In the genomic region with DNA sequence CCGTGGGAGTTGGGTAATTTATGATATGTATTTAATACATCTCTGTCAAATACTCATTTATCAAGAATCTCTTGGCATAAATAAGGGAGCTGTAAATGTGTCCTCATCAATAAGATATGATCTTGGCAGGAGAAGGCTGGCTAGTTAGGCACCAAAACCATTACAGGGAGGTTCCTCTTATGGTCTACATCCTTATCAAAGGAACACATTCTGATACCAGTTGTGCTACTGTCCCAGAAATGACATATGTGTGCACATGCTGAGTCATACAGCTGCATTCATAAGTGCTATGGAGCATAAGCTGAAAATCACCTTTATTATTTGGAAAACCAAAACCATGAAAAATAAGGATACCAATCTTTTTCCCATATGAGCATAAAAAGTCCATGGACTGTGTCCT, we compare ENCODE assay signal across 40 mouse cellular contexts. TPM values are rescaled to one million over a fixed set of nuclear protein-coding genes. Genes with fewer than 3 reads are reported as not detected.
"Had no signal": no experiment of that assay in that cellular context is flagged by ENCODE, and none has a peak within 500 bp of the region (broad histone marks: within the 10 kb centered on the region; RNA-seq: fewer than 3 reads in every experiment).

No protein-coding gene starts in this region.

- H3K4me2 ChIP-seq: embryonic facial prominence, embryonic 12.5 days; embryonic facial prominence, embryonic 13.5 days; embryonic facial prominence, embryonic 15.5 days; forebrain, embryonic 12.5 days; forebrain, embryonic 13.5 days; forebrain, embryonic 15.5 days had no signal

- H3K9ac ChIP-seq: embryonic facial prominence, embryonic 12.5 days; embryonic facial prominence, embryonic 13.5 days; embryonic facial prominence, embryonic 15.5 days; forebrain, embryonic 12.5 days; forebrain, embryonic 13.5 days; forebrain, embryonic 15.5 days; forebrain, postnatal 0 days had no signal

- H3K9me3 ChIP-seq: embryonic facial prominence, embryonic 10.5 days; embryonic facial prominence, embryonic 12.5 days; embryonic facial prominence, embryonic 13.5 days; embryonic facial prominence, embryonic 15.5 days; forebrain, embryonic 10.5 days; forebrain, embryonic 12.5 days; forebrain, embryonic 13.5 days; forebrain, embryonic 15.5 days had no signal

- DNase-seq: cerebellum, adult 8-10 months; cerebellum, adult 9-10 months; cerebellum, adult 9-11 months; cerebellum, postnatal 10 days; cerebellum, postnatal 14 days; cerebellum, postnatal 25 days; cerebellum, postnatal 36 days; embryo, embryonic 11 days; forebrain, postnatal 0 days; gastrocnemius, adult 2 months; gastrocnemius, postnatal 10 days; gastrocnemius, postnatal 14 days; gastrocnemius, postnatal 25 days; gastrocnemius, postnatal 36 days; heart, adult 11 months; heart, adult 18-20 months; heart, adult 2 months had no signal

- H3K27ac ChIP-seq: embryonic facial prominence, embryonic 10.5 days; embryonic facial prominence, embryonic 12.5 days; embryonic facial prominence, embryonic 13.5 days; embryonic facial prominence, embryonic 15.5 days; forebrain, embryonic 10.5 days; forebrain, embryonic 12.5 days; forebrain, embryonic 13.5 days; forebrain, embryonic 15.5 days; gastrocnemius, adult 2 months; heart, adult 2 months had no signal

- H3K4me3 ChIP-seq: embryonic facial prominence, embryonic 10.5 days; embryonic facial prominence, embryonic 12.5 days; embryonic facial prominence, embryonic 13.5 days; embryonic facial prominence, embryonic 15.5 days; erythroblast, embryonic 14.5 days; forebrain, embryonic 10.5 days; forebrain, embryonic 12.5 days; forebrain, embryonic 13.5 days; forebrain, embryonic 15.5 days; gastrocnemius, adult 2 months; heart, adult 2 months had no signal

- ATAC-seq: forebrain, embryonic 13.5 days; forebrain, embryonic 14.5 days; forebrain, embryonic 15.5 days; forebrain, embryonic 16.5 days; forebrain, postnatal 0 days had no signal

- H3K36me3 ChIP-seq: embryonic facial prominence, embryonic 10.5 days; embryonic facial prominence, embryonic 12.5 days; embryonic facial prominence, embryonic 13.5 days; embryonic facial prominence, embryonic 15.5 days; forebrain, embryonic 10.5 days; forebrain, embryonic 12.5 days; forebrain, embryonic 15.5 days had no signal

- H3K27me3 ChIP-seq: embryonic facial prominence, embryonic 12.5 days; embryonic facial prominence, embryonic 13.5 days; embryonic facial prominence, embryonic 15.5 days; forebrain, embryonic 12.5 days; forebrain, embryonic 13.5 days; forebrain, embryonic 15.5 days had no signal

- H3K4me1 ChIP-seq: embryonic facial prominence, embryonic 10.5 days; embryonic facial prominence, embryonic 12.5 days; embryonic facial prominence, embryonic 13.5 days; embryonic facial prominence, embryonic 15.5 days; forebrain, embryonic 10.5 days; forebrain, embryonic 12.5 days; forebrain, embryonic 13.5 days; forebrain, embryonic 15.5 days had no signal

RNA-seq across cellular contexts. Expression of gene Lipn, which starts 3.6 kb away (rescaled TPM):
- total RNA-seq: common myeloid progenitor, adult 5-6 weeks; forebrain, postnatal 0 days; gastrocnemius, adult 18-20 months; gastrocnemius, adult 2 months; gastrocnemius, adult 8-10 months; gastrocnemius, postnatal 10 days; gastrocnemius, postnatal 14 days; gastrocnemius, postnatal 25 days; gastrocnemius, postnatal 36 days; gastrocnemius, postnatal 4 days; granulocyte monocyte progenitor cell, adult 5-6 weeks; heart, adult 18-20 months; heart, adult 2 months; heart, adult 8-10 months had no signal
- polyA plus RNA-seq: cortical plate, adult 2 months; embryonic facial prominence, embryonic 10.5 days; embryonic facial prominence, embryonic 11.5 days; embryonic facial prominence, embryonic 12.5 days; embryonic facial prominence, embryonic 13.5 days; embryonic facial prominence, embryonic 14.5 days; erythroblast, embryonic 14.5 days; forebrain, embryonic 10.5 days; forebrain, embryonic 11.5 days; forebrain, embryonic 12.5 days; forebrain, embryonic 13.5 days; forebrain, embryonic 14.5 days; forebrain, embryonic 15.5 days; forebrain, embryonic 16.5 days; forebrain, postnatal 0 days; frontal cortex, adult 2 months; gonadal fat pad, adult 2 months; heart, adult 2 months had no signal

RNA-seq across cellular contexts. Expression of gene Lipm, which starts 37.2 kb away (rescaled TPM):
- total RNA-seq: common myeloid progenitor, adult 5-6 weeks; forebrain, postnatal 0 days; gastrocnemius, adult 18-20 months; gastrocnemius, adult 2 months; gastrocnemius, adult 8-10 months; gastrocnemius, postnatal 10 days; gastrocnemius, postnatal 14 days; gastrocnemius, postnatal 25 days; gastrocnemius, postnatal 36 days; gastrocnemius, postnatal 4 days; granulocyte monocyte progenitor cell, adult 5-6 weeks; heart, adult 18-20 months; heart, adult 2 months; heart, adult 8-10 months had no signal
- polyA plus RNA-seq: embryonic facial prominence, embryonic 10.5 days; erythroblast, embryonic 14.5 days; forebrain, embryonic 10.5 days; forebrain, embryonic 11.5 days; forebrain, embryonic 12.5 days; forebrain, embryonic 13.5 days; forebrain, embryonic 14.5 days; forebrain, embryonic 15.5 days; forebrain, embryonic 16.5 days; forebrain, postnatal 0 days; frontal cortex, adult 2 months; gonadal fat pad, adult 2 months; heart, adult 2 months had no signal

RNA-seq across cellular contexts. Expression of gene Lipk, which starts 55.5 kb away (rescaled TPM):
- total RNA-seq: common myeloid progenitor, adult 5-6 weeks; forebrain, postnatal 0 days; gastrocnemius, adult 18-20 months; gastrocnemius, adult 2 months; gastrocnemius, adult 8-10 months; gastrocnemius, postnatal 10 days; gastrocnemius, postnatal 14 days; gastrocnemius, postnatal 25 days; gastrocnemius, postnatal 36 days; gastrocnemius, postnatal 4 days; granulocyte monocyte progenitor cell, adult 5-6 weeks; heart, adult 18-20 months; heart, adult 2 months; heart, adult 8-10 months had no signal
- polyA plus RNA-seq: embryonic facial prominence, embryonic 10.5 days; embryonic facial prominence, embryonic 11.5 days; embryonic facial prominence, embryonic 12.5 days; erythroblast, embryonic 14.5 days; forebrain, embryonic 10.5 days; forebrain, embryonic 11.5 days; forebrain, embryonic 12.5 days; forebrain, embryonic 13.5 days; forebrain, embryonic 14.5 days; forebrain, embryonic 15.5 days; forebrain, embryonic 16.5 days; forebrain, postnatal 0 days; frontal cortex, adult 2 months; heart, adult 2 months had no signal
